Mouse (Mus musculus) G1E (cell line): ENCODE measurements at regions not wholly inside any gene's neighbourhood (a gene's known extent, or its start where the extent isn't known, plus 50 kb on each side); places are given as distances from the start of the nearest gene placed in this dataset.

Experiments used
- CTCF ChIP-seq: IDR thresholded peaks from 2 replicates; pipeline ENCODE4 v1.5.1; 2012; ENCODE audit warnings: low read depth, low read length, inconsistent platforms, mixed read lengths
- GATA1 ChIP-seq: IDR thresholded peaks from 2 replicates; pipeline ENCODE4 v1.6.1; 2012; ENCODE audit warnings: borderline replicate concordance, low read length, inconsistent platforms, mixed read lengths
- POLR2AphosphoS5 ChIP-seq: IDR thresholded peaks from 2 replicates; pipeline ENCODE4 v1.6.1; 2012; ENCODE audit warnings: low read depth, low read length, inconsistent platforms; ENCODE audit not compliant: insufficient replicate concordance
- TAL1 ChIP-seq: conservative IDR thresholded peaks from 2 replicates; pipeline ENCODE4 v1.6.1; 2012; ENCODE audit warnings: low read depth, low read length, inconsistent platforms, mixed read lengths

DNA sequence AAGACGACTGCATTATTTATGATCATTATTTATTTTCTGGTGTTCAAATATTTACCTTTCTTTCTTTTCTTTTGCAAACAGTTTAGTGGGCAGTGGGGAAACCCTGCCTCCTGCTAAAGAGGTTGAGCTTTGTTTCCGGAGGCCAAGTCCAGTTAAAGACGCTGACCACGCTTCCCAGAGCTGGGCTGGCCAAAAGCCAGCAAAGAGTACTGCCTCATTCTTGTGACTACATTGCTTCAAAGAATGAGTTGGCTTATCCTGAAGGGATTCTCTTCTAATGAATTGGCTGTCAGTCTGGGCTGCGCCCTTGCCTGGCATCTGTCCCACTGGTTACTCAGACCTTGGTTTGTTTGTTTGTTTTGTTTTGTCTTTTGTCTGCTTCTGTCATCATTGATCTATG is 207.2 kb downstream of the Cd83 start:
- no peak for TF ChIP-seq CTCF
- TF ChIP-seq POLR2AphosphoS5: no peak
- TF ChIP-seq GATA1: no peak
- no peak for TF ChIP-seq TAL1
